Mouse (Mus musculus): ENCODE data around the gene Ppp1r14c. TPM values are rescaled to one million over a fixed set of nuclear protein-coding genes. Genes with fewer than 3 reads are reported as not detected.

The Ppp1r14c gene
- polyA plus RNA-seq, 1 experiment from 2014 or later, result 2.5 TPM

DNA sequence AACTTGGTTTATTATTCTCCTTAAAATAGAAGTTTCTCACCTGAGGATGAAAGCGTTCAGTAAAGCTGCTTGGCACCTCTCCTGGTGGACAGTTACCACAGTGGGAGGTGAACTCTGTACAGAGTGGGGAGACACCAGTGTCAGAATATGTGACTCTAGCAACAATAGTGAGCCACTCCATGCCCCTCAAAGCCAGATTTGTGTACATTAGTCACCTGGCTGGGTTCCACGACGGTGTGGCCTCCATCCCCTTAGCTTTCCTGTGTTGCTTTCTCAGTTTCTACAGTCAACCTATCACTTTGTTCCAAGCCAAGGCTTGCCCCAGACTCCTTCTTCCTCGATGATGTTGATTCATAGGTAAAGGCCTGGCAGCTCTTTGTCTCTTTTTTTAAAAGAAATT lies 26.4 kb downstream of the Ppp1r14c start:
- Histone ChIP-seq H3K4me1 (no peaks in the 10 kb centered on the region), H3K9me3 (replicated peaks) (no peaks in the 10 kb centered on the region), H3K27ac (replicated peaks) (no peak overlapping the region), H3K36me3 (no peaks in the 10 kb centered on the region), H3K27me3 (ENCODE audit: low read depth, poor library complexity, severe bottlenecking) (no peaks in the 10 kb centered on the region), H3K4me3 (no peak overlapping the region)
- DNase-seq (ENCODE audit: low spot score), result no peak
- 81% methylated on average over 4 of the region's 4 CpGs for WGBS

DNA sequence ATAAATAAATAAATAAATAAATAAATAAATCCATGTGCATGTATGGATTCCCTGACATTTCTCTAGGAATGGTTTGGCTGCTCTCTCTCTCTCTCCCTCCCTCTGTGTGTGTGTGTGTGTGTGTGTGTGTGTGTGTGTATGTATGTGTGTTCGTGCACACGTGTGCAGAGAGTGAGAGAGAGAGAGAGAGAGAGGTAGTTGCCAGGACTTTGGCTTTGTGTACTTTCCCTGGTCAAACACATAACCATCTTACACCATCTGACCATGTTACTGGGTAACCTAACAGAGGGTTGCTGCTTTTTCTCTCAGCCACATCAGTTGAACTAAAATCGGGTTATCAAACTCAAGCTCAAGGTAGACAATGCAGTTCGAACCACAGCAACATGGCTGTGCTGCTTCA lies 27.7 kb downstream of the Ppp1r14c start:
- DNase-seq (ENCODE audit: low spot score), result no peak
- 90% methylated on average over 3 of the region's 4 CpGs for WGBS
- no peaks in the 10 kb centered on the region for H3K36me3 ChIP-seq

DNA sequence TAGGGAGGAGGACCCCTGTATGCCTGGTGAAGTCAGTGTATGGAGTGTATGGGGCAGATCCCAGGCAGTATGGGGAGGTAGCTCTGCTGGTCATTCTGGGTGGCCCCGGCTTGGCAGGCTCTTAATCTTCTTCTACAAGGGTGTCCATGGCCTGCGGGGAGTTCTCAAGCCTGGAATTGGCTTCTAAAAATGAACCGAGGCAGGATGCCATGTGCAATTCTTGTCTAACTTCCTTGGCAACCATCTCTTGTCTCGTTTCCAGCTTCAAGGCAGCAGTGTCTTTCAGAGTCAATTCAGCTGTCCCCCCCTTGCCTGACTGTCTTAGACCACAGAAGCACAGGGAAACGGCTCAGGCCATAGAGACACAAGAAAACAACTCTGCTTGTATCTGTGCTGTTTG lies 28.3 kb downstream of the Ppp1r14c start:
- Histone ChIP-seq H3K27ac (replicated peaks) (no peak overlapping the region), H3K36me3 (no peaks in the 10 kb centered on the region), H3K9me3 (replicated peaks) (no peaks in the 10 kb centered on the region), H3K27me3 (ENCODE audit: low read depth, poor library complexity, severe bottlenecking) (no peaks in the 10 kb centered on the region), H3K4me3 (no peak overlapping the region), H3K4me1 (no peaks in the 10 kb centered on the region)
- 66% methylated on average over 5 of the region's 5 CpGs for WGBS
- DNase-seq (ENCODE audit: low spot score), result no peak

More for the DNA sequence above, 27.7 kb downstream of the Ppp1r14c start:
- H3K9me3 ChIP-seq (replicated peaks), result no peaks in the 10 kb centered on the region
- no peak overlapping the region for H3K27ac ChIP-seq (replicated peaks)
- no peaks in the 10 kb centered on the region for H3K27me3 ChIP-seq (ENCODE audit: low read depth, poor library complexity, severe bottlenecking)
- H3K4me3 ChIP-seq, result no peak overlapping the region
- H3K4me1 ChIP-seq, result no peaks in the 10 kb centered on the region

DNA sequence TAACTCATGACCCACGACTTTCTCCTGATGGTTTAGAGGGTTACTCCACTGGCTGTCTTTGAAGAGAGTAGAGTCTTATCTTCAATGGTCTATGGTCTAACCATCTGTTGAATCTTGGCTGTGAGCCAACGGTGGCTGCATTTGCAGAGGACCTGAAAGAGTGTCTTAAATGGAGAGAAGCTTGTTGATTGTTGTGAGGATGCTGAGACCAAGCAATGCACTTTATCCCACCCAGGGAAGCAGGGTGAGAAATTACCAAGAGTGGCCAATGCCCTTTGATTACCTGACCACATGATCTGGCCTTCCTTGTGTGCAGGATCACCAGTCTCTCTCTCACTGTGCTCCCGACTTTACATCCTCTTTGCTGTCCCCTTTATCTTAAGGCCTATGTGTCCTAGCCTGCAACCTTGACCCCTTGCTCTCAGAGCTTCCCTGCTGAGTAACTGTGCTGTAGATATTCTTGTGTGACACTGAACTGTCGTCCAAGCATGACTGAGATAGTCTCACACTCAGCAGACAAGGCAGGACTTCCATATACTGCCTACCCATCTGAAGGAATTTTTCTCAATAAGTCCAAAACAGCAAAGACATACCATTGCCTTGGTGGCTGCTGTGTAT lies 28.9 kb downstream of the Ppp1r14c start:
- H3K9me3 ChIP-seq (replicated peaks), result no peaks in the 10 kb centered on the region
- H3K4me1 ChIP-seq, result no peaks in the 10 kb centered on the region
- H3K36me3 ChIP-seq, result no peaks in the 10 kb centered on the region
- no peak overlapping the region for H3K27ac ChIP-seq (replicated peaks)
- H3K27me3 ChIP-seq (ENCODE audit: low read depth, poor library complexity, severe bottlenecking), result no peaks in the 10 kb centered on the region
- 78% methylated on average over 4 of the region's 4 CpGs for WGBS
- DNase-seq (ENCODE audit: low spot score), result no peak
- no peak overlapping the region for H3K4me3 ChIP-seq

DNA sequence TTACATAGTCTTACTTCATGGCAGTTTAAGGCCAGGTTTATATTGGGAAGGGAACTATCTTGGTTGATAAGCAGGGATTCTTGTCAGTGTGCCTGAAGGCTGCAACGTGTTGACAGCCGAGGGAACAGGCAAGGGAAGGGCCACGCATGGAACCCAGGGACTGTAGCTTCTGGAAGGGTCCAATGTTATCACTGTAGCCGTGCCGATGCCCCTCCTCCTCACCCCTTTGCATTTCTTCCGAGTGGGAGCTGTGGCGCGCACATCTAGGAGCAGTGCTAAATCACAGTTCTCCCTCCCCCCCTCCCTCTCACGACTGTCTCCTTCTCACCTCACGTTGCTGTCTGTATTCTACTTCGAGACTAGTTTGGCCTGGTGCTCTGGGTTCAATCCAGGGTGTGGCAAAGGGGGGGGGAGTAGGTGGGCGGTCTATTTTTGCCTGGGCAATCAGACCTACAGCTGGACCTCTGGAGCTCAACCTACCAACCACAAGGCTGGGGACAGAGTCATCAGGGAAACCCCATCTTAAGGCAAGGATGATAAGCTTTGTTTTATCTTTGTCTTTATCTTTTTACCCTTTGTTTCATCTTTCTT lies 29.6 kb downstream of the Ppp1r14c start:
- DNase-seq (ENCODE audit: low spot score), result no peak
- H3K9me3 ChIP-seq (replicated peaks), result no peaks in the 10 kb centered on the region
- no peak overlapping the region for H3K4me3 ChIP-seq
- no peaks in the 10 kb centered on the region for H3K4me1 ChIP-seq
- H3K27ac ChIP-seq (replicated peaks), result no peak overlapping the region
- 88% methylated on average over 12 of the region's 12 CpGs for WGBS
- H3K27me3 ChIP-seq (ENCODE audit: low read depth, poor library complexity, severe bottlenecking), result no peaks in the 10 kb centered on the region
- H3K36me3 ChIP-seq, result no peaks in the 10 kb centered on the region

DNA sequence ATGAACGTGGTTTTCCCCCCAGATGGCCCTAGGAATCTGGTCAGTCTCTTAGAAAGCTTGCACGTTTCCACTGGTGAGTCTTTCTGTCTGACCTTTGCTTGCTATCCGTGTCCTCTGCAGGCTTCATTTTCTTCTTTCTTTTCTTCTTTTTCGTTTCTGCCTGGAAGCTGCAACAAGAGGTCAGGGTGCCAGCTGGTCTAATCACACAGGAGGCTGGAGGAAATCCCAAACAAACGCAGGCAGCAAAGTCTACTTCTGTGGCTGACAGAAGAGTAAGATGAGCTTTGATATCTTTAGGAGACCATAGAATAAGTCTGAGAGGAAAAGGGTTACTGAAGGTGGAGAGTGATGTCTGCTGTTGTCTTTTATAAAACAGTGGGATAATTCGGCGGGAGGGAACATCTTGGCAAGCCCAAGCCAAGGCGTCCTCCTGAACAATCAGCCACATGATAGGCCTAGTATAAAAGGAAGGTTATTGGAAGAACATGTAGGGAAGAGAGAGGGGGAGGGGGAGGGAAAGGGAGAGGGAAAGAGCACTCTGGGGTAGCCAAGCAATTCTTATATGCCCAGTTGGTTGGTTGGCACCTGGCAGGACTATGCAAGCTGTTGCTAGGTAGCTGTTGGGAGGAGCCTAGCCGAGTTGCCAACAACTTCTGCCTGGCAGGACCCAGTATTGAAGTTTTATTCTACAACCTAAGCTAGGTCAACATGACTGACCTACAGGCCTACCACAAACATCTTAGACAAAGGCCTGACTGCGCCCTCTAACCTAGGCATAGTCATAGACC lies 30.3 kb downstream of the Ppp1r14c start:
- Histone ChIP-seq H3K27me3 (ENCODE audit: low read depth, poor library complexity, severe bottlenecking) (no peaks in the 10 kb centered on the region), H3K27ac (replicated peaks) (no peak overlapping the region), H3K9me3 (replicated peaks) (no peaks in the 10 kb centered on the region), H3K4me3 (no peak overlapping the region), H3K4me1 (no peaks in the 10 kb centered on the region), H3K36me3 (no peaks in the 10 kb centered on the region)
- no peak for DNase-seq (ENCODE audit: low spot score)
- 82% methylated on average over 10 of the region's 10 CpGs for WGBS

DNA sequence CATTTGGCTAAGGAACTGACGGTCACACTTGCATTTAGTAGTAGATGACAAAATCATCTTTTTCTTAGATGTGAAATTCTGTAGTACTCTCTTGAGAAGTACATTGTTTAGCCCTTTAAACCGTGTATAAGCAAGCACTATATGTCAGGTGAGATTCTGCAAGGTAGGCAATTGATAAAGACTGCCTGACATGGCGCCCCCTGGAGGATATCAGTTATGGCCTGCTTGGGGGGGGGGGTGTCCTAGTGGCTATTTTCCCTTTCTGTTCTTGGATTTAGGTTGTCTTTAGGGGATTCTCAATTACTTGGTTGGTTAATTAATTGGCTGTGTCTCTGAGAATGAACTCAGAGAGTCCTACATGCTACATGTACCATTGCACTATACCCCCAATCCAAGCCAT lies 31.5 kb downstream of the Ppp1r14c start:
- no peak overlapping the region for H3K4me3 ChIP-seq
- no peaks in the 10 kb centered on the region for H3K27me3 ChIP-seq (ENCODE audit: low read depth, poor library complexity, severe bottlenecking)
- no peaks in the 10 kb centered on the region for H3K36me3 ChIP-seq
- WGBS, result 78% methylated on average over 3 of the region's 3 CpGs
- no peak overlapping the region for H3K27ac ChIP-seq (replicated peaks)
- no peak for DNase-seq (ENCODE audit: low spot score)
- no peaks in the 10 kb centered on the region for H3K4me1 ChIP-seq
- H3K9me3 ChIP-seq (replicated peaks), result no peaks in the 10 kb centered on the region

DNA sequence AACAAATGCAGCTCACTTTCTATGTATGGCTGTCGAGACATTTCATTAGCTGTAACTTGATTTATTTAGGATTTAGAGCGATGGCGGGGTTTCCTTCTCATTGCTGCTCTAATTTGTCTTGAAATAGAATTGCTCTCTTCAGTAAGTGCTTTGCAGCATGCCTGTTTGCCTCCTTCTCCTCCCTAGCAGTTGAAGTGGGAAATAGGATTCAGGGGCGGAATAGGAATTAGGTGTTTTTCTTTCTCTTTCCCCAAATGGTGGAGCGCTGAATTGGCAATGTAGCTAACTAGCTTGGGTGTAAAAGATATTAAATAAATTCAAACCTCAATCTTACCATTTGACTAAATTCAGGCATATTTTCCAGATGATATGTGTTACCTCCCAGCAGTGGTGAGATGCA lies 32.2 kb downstream of the Ppp1r14c start:
- no peak for DNase-seq (ENCODE audit: low spot score)
- H3K36me3 ChIP-seq, result no peaks in the 10 kb centered on the region
- 91% methylated on average over 5 of the region's 5 CpGs for WGBS
- no peaks in the 10 kb centered on the region for H3K27me3 ChIP-seq (ENCODE audit: low read depth, poor library complexity, severe bottlenecking)
- H3K9me3 ChIP-seq (replicated peaks), result no peaks in the 10 kb centered on the region
- no peaks in the 10 kb centered on the region for H3K4me1 ChIP-seq
- H3K4me3 ChIP-seq, result no peak overlapping the region
- no peak overlapping the region for H3K27ac ChIP-seq (replicated peaks)

DNA sequence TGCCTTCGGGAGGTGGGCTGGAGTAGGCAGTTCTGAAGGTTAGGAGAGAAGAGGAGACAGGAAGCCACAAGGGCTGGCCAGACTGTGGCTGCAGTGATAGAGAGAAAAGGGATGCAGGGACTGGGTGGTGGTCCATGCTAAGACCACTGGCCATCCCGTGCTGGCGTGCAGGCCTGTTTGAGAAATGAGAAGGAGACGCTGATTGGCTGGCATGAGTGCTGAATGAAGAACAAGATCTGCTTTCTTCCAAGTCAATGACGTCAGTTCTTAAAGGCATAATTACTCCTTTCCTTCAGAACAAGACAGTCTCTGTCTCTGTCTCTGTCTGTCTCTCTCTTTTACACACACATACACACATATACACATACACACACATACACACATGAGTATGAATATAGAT lies 36.4 kb downstream of the Ppp1r14c start:
- no peak overlapping the region for H3K4me3 ChIP-seq
- no peak for DNase-seq (ENCODE audit: low spot score)
- no peaks in the 10 kb centered on the region for H3K9me3 ChIP-seq (replicated peaks)
- no peaks in the 10 kb centered on the region for H3K4me1 ChIP-seq
- no peaks in the 10 kb centered on the region for H3K27me3 ChIP-seq (ENCODE audit: low read depth, poor library complexity, severe bottlenecking)
- no peaks in the 10 kb centered on the region for H3K36me3 ChIP-seq
- no peak overlapping the region for H3K27ac ChIP-seq (replicated peaks)
- WGBS, result 77% methylated on average over 5 of the region's 5 CpGs

DNA sequence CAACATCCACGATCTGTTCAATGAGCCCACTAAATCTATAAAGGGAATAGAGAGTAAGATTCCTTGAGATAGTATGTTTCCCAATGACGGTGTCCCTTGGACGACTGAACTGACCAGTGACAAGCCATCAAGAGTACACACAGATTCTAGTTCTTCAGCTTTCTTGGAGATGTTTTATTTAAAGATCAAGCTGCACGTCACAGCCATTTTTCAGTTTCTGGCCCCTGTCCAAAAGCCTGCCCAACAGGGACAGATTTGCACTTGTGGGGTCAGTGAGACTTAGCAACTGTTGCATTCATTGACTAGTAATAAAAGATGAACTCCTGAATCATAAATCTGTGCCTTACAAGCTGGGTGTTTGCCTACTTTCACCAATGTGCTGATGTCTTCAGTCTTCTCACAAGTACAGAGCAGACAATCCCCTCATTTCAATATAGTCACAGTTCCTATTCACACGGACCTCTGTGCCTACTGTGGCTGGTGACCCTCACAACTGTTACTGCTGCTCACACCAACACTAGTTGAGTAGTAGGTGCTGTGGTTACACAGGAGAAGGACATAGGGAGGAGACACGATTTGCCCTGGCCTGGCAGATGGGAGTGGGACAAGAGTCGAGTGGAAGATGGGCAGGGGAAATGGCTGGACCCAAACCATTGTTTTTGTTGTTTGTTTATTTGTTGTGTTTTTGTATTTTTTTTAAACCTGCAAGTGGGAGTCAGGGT lies 37.7 kb downstream of the Ppp1r14c start:
- Histone ChIP-seq H3K4me1 (0 out of 2 replicates have a peak, but pooled peaks cover 5% of the 10 kb centered on the region), H3K9me3 (replicated peaks) (no peaks in the 10 kb centered on the region), H3K27me3 (ENCODE audit: low read depth, poor library complexity, severe bottlenecking) (no peaks in the 10 kb centered on the region), H3K4me3 (no peak overlapping the region), H3K27ac (replicated peaks) (no peak overlapping the region), H3K36me3 (no peaks in the 10 kb centered on the region)
- no peak for DNase-seq (ENCODE audit: low spot score)
- WGBS, result 91% methylated on average over 7 of the region's 7 CpGs

DNA sequence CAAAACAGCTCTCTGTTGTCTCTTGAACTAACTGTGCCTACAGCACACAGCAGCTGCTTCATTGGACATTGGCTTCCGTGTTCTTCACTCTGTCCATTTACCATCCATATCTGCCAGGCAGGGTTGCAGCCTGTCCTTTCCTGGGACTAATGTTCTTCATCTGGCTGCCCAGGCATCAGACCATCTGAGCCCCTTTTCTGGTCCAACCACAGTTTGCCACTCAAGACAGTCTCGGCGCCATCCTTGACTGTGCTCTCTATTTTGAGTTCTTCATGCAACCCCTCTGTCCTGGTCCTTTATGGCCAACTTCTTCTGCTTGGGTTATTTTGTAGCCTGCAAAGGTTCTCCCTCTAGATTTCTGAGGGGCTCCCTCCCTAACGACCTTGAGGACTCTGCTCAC lies 38.5 kb downstream of the Ppp1r14c start:
- Histone ChIP-seq H3K36me3 (no peaks in the 10 kb centered on the region), H3K27ac (replicated peaks) (no peak overlapping the region), H3K4me1 (0 out of 2 replicates have a peak, but pooled peaks cover 6% of the 10 kb centered on the region), H3K4me3 (no peak overlapping the region), H3K9me3 (replicated peaks) (no peaks in the 10 kb centered on the region), H3K27me3 (ENCODE audit: low read depth, poor library complexity, severe bottlenecking) (no peaks in the 10 kb centered on the region)
- 92% methylated on average over 4 of the region's 4 CpGs for WGBS
- no peak for DNase-seq (ENCODE audit: low spot score)

DNA sequence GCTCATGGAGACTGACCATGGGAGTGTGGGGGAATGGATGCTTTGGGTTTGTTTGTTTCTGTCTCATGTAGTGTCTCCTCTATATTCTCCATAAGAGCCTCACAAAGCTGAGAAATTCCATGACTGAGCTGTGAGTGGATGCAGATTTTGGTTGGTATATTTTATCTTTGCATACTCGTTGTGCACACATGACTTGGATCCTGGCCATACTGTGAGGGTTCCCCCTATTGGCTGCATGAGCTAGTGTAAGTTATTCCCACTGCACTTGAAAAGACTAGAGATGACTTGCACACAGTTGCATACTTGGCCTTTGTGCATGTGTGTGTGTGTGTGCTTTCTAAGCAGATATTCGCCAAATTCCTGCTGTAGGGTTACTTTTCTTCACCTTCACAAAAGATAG lies 40.4 kb downstream of the Ppp1r14c start:
- H3K4me1 ChIP-seq, result 0 out of 2 replicates have a peak, but pooled peaks cover 6% of the 10 kb centered on the region
- no peaks in the 10 kb centered on the region for H3K36me3 ChIP-seq
- no peak overlapping the region for H3K27ac ChIP-seq (replicated peaks)
- no peak overlapping the region for H3K4me3 ChIP-seq
- H3K27me3 ChIP-seq (ENCODE audit: low read depth, poor library complexity, severe bottlenecking), result no peaks in the 10 kb centered on the region
- H3K9me3 ChIP-seq (replicated peaks), result no peaks in the 10 kb centered on the region
- no peak for DNase-seq (ENCODE audit: low spot score)
- 83% methylated on average over 2 of the region's 2 CpGs for WGBS
